Mouse (Mus musculus) liver, embryonic 11.5 days (tissue): ENCODE measurements at regions not wholly inside any gene's neighbourhood (a gene's known extent, or its start where the extent isn't known, plus 50 kb on each side); places are given as distances from the start of the nearest gene placed in this dataset.
A peak's percentile ranks its signal among the peaks of the same experiment; 100 is the strongest.

Experiments used
- ATAC-seq: fragments of 200-750 bp; cut with Nextera tagmentation; replicated peaks from 2 replicates; pipeline ENCODE4 v1.8.0; 2017; ENCODE audit warnings: moderate number of reproducible peaks, mild to moderate bottlenecking, moderate TSS enrichment, moderate library complexity; ENCODE audit not compliant: low FRiP score
- DNase-seq: peaks from one replicate; pipeline ENCODE4 v3.0.0-alpha.2; 2017; ENCODE audit warnings: low spot score
- H3K27ac ChIP-seq: fragments of 300-500 bp; sonication (generic); 2 replicates; pipeline ENCODE4 v1.5.1; 2014; ENCODE audit warnings: mild to moderate bottlenecking, low read depth, low read length, control low read depth
- H3K27me3 ChIP-seq: fragments of 300-500 bp; sonication (generic); replicated peaks from 2 replicates; pipeline ENCODE4 v1.6.1; 2014; ENCODE audit warnings: low read length, mixed read lengths; ENCODE audit not compliant: control insufficient read depth, insufficient read depth
- H3K36me3 ChIP-seq: fragments of 300-500 bp; sonication (generic); 2 replicates; pipeline ENCODE4 v1.6.1; 2014; ENCODE audit warnings: mild to moderate bottlenecking, low read length, moderate library complexity, mixed read lengths; ENCODE audit not compliant: control insufficient read depth, insufficient read depth
- H3K4me1 ChIP-seq: fragments of 300-500 bp; sonication (generic); replicated peaks from 2 replicates; pipeline ENCODE4 v1.6.1; 2014; ENCODE audit warnings: low read length, mixed read lengths; ENCODE audit not compliant: control insufficient read depth, insufficient read depth
- H3K4me2 ChIP-seq: fragments of 300-500 bp; sonication (generic); 2 replicates; pipeline ENCODE4 v1.6.1; 2014; ENCODE audit warnings: mild to moderate bottlenecking, control low read depth, moderate library complexity
- H3K4me3 ChIP-seq: fragments of 300-500 bp; sonication (generic); 2 replicates; pipeline ENCODE4 v1.5.1; 2014; ENCODE audit warnings: low read depth, low read length, control low read depth
- H3K9ac ChIP-seq: fragments of 300-500 bp; sonication (generic); 2 replicates; pipeline ENCODE4 v1.6.1; 2014; ENCODE audit warnings: low read depth, low read length, control low read depth
- H3K9me3 ChIP-seq: fragments of 300-500 bp; sonication (generic); 2 replicates; pipeline ENCODE4 v1.6.1; 2016; ENCODE audit warnings: low read length, inconsistent platforms, mixed read lengths; ENCODE audit not compliant: control insufficient read depth
- WGBS: fragments of 180-500 bp; shearing (Covaris S2); extraction: QIAGEN DNeasy Blood & Tissue Kit; methylation state at CpG from one replicate; pipeline ENCODE4 v1.1.7; 2014; 5-methylcytosine and 5-hydroxymethylcytosine counted together

- Histone ChIP-seq H3K9me3 (no peaks in the 10 kb centered on the region), H3K4me3 (no peak overlapping the region), H3K27me3 (no peaks in the 10 kb centered on the region), H3K36me3 (no peaks in the 10 kb centered on the region), H3K4me1 (no peaks in the 10 kb centered on the region; the same call in 1 of the 2 replicates), H3K9ac (no peak overlapping the region), H3K27ac (no peak overlapping the region), H3K4me2 (no peak overlapping the region)
- 52% methylated on average over 14 of the region's 14 CpGs for WGBS
- no peak for ATAC-seq
- no peak for DNase-seq
These were observed 282.5 kb upstream of the Gjb5 start for GRCm38 (mm10) chr4:127640251-127641085.

- no peak for ATAC-seq
These were observed 281.8 kb upstream of the Gjb5 start for GRCm38 (mm10) chr4:127639765-127640164.

DNA sequence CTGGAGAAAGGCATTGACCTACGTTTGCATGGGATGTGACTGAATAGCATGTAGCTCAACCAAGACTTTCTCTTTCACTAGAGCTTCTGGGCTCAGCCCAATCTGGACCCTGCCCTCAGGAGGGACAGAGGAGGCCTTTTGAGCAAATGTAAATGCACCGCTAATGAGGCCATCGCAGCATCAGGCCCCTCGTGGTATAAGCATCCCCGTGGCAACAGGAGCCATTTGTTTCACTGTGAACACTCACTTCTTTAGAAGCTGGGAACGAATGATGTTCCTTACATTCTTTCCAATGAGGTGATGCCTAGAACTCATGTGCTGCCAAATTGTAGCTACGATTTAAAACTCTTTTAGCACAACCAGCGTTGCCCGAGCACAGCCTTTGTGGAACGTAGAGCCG lies 279.0 kb upstream of the Gjb5 start:
- WGBS, result 60% methylated on average over 11 of the region's 11 CpGs
- DNase-seq (no peak), ATAC-seq (no peak)
- Histone ChIP-seq H3K4me1 (no peaks in the 10 kb centered on the region; the same call in 1 of the 2 replicates), H3K27ac (no peak overlapping the region), H3K4me2 (no peak overlapping the region), H3K4me3 (no peak overlapping the region), H3K36me3 (no peaks in the 10 kb centered on the region), H3K9ac (no peak overlapping the region), H3K9me3 (no peaks in the 10 kb centered on the region), H3K27me3 (no peaks in the 10 kb centered on the region)

More at GRCm38 (mm10) chr4:127639765-127640164, 281.8 kb upstream of the Gjb5 start:
- H3K4me3 ChIP-seq, result no peak overlapping the region
- no peak overlapping the region for H3K9ac ChIP-seq
- no peaks in the 10 kb centered on the region for H3K9me3 ChIP-seq
- H3K27me3 ChIP-seq, result no peaks in the 10 kb centered on the region
- H3K4me1 ChIP-seq, result no peaks in the 10 kb centered on the region; the same call in 1 of the 2 replicates
- no peak for DNase-seq
- WGBS, result 83% methylated on average over 3 of the region's 3 CpGs
- H3K27ac ChIP-seq, result no peak overlapping the region
- H3K4me2 ChIP-seq, result no peak overlapping the region
- no peaks in the 10 kb centered on the region for H3K36me3 ChIP-seq

DNA sequence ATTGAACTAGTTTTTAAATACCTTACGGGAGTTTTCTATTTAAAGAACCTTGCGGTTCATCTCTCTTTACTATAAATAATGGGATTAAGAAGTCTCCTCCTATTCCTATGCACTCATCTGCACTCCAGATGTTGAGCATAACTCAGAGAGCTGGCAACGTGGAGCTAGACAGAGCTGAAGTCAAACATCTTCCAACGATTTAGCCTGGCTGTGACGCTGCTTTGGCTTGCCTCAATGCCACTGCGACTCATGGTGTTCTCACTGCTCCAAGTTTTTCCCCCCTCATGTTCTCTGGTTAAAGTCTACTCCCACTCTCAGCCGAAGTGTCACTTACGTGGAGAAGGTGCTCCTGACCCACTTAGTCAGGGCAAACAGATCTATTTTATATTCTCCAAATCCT lies 277.3 kb upstream of the Gjb5 start:
- H3K27me3 ChIP-seq, result no peaks in the 10 kb centered on the region
- H3K9me3 ChIP-seq, result no peaks in the 10 kb centered on the region
- DNase-seq (no peak), ATAC-seq (no peak)
- 77% methylated on average over 8 of the region's 8 CpGs for WGBS
- no peak overlapping the region for H3K27ac ChIP-seq
- H3K4me2 ChIP-seq, result no peak overlapping the region
- H3K4me1 ChIP-seq, result no peaks in the 10 kb centered on the region; the same call in 1 of the 2 replicates
- no peak overlapping the region for H3K9ac ChIP-seq
- H3K4me3 ChIP-seq, result no peak overlapping the region
- no peaks in the 10 kb centered on the region for H3K36me3 ChIP-seq

GRCm38 (mm10) chr4:127619870-127620269 lies 261.9 kb upstream of the Gjb5 start:
- H3K4me3 ChIP-seq, result no peak overlapping the region
- ATAC-seq (no peak), DNase-seq (peak; percentile 54)
- H3K4me1 ChIP-seq, result no peaks in the 10 kb centered on the region
- H3K9ac ChIP-seq, result no peak overlapping the region
- no peaks in the 10 kb centered on the region for H3K27me3 ChIP-seq
- H3K9me3 ChIP-seq, result no peaks in the 10 kb centered on the region
- WGBS, result 10% methylated on average over 14 of the region's 14 CpGs
- H3K36me3 ChIP-seq, result no peaks in the 10 kb centered on the region
- H3K27ac ChIP-seq, result no peak overlapping the region
- no peak overlapping the region for H3K4me2 ChIP-seq

- ATAC-seq (no peak), DNase-seq (no peak)
- Histone ChIP-seq H3K27me3 (no peaks in the 10 kb centered on the region), H3K36me3 (no peaks in the 10 kb centered on the region), H3K9me3 (no peaks in the 10 kb centered on the region), H3K27ac (no peak overlapping the region), H3K9ac (no peak overlapping the region), H3K4me1 (no peaks in the 10 kb centered on the region), H3K4me3 (no peak overlapping the region), H3K4me2 (no peak overlapping the region)
- 46% methylated on average over 8 of the region's 8 CpGs for WGBS
These were observed 254.8 kb upstream of the Gjb5 start for GRCm38 (mm10) chr4:127612761-127613160.

- Histone ChIP-seq H3K9ac (no peak overlapping the region), H3K36me3 (no peaks in the 10 kb centered on the region), H3K9me3 (no peaks in the 10 kb centered on the region), H3K27ac (no peak overlapping the region), H3K4me3 (no peak overlapping the region), H3K4me1 (no peaks in the 10 kb centered on the region), H3K27me3 (no peaks in the 10 kb centered on the region), H3K4me2 (no peak overlapping the region)
- ATAC-seq, result no peak
- WGBS, result 79% methylated on average over 8 of the region's 8 CpGs
- DNase-seq, result no peak
These were observed 242.9 kb upstream of the Gjb5 start for GRCm38 (mm10) chr4:127600919-127601318.

GRCm38 (mm10) chr4:127598610-127599009 lies 240.6 kb upstream of the Gjb5 start:
- Histone ChIP-seq H3K4me3 (no peak overlapping the region), H3K4me2 (no peak overlapping the region), H3K9me3 (no peaks in the 10 kb centered on the region), H3K27me3 (no peaks in the 10 kb centered on the region), H3K4me1 (no peaks in the 10 kb centered on the region), H3K9ac (no peak overlapping the region), H3K27ac (no peak overlapping the region), H3K36me3 (no peaks in the 10 kb centered on the region)
- DNase-seq (no peak), ATAC-seq (no peak)
- WGBS, result 65% methylated on average over 3 of the region's 3 CpGs

DNA sequence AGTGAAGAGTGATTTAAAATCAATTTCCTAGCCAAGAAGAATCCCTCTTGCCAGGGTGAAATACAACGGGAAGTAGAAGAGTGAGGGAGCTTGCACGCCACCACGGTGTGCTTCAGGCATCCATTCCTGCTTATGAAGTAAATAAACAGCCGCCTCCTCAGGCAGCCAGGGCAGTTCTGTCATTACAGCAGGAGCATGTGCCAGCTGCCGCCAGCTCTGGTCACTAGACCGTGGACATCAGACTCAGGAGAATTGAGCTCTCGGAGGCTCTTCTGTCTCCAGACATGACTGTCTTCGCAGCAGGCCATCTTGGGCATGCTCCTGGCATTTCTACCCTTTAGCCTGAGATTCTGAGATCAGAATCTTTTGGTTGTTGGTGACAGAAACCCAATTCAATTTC lies 236.1 kb upstream of the Gjb5 start:
- no peaks in the 10 kb centered on the region for H3K36me3 ChIP-seq
- no peak overlapping the region for H3K4me3 ChIP-seq
- H3K9me3 ChIP-seq, result no peaks in the 10 kb centered on the region
- no peak overlapping the region for H3K27ac ChIP-seq
- ATAC-seq (no peak), DNase-seq (no peak)
- no peak overlapping the region for H3K9ac ChIP-seq
- 76% methylated on average over 8 of the region's 8 CpGs for WGBS
- no peak overlapping the region for H3K4me2 ChIP-seq
- H3K4me1 ChIP-seq, result no peaks in the 10 kb centered on the region
- no peaks in the 10 kb centered on the region for H3K27me3 ChIP-seq
